Mouse (Mus musculus) heart, embryonic 14.5 days (tissue): ENCODE measurements around the gene Cdk9. TPM values are rescaled to one million over a fixed set of nuclear protein-coding genes. Genes with fewer than 3 reads are reported as not detected.

Source experiments
- ATAC-seq: fragments of 200-750 bp; cut with Nextera tagmentation; 2 replicates; pipeline ENCODE4 v1.8.0; 2017; ENCODE audit warnings: low read depth, moderate TSS enrichment; ENCODE audit not compliant: insufficient number of reproducible peaks, insufficient read depth, low FRiP score
- H3K27ac ChIP-seq, 2 experiments: fragments of 200-500 bp in 1 of 2; fragments of 300-500 bp in 1 of 2; sonication (generic) in 1 of 2; replicated peaks in 1 of 2; 2 replicates each; pipeline ENCODE4 v1.5.1; 2012 to 2014; ENCODE audit warnings: low read depth in 2 of 2, low read length in 2 of 2, control low read depth in 1 of 2, mild to moderate bottlenecking in 1 of 2, mixed read lengths in 1 of 2; ENCODE audit not compliant: control insufficient read depth in 1 of 2, insufficient read depth in 1 of 2
- H3K27me3 ChIP-seq: fragments of 300-500 bp; sonication (generic); 2 replicates; pipeline ENCODE4 v1.6.1; 2014; ENCODE audit warnings: mild to moderate bottlenecking, low read length, control low read depth; ENCODE audit not compliant: control insufficient read depth, insufficient read depth
- H3K36me3 ChIP-seq: fragments of 300-500 bp; sonication (generic); 2 replicates; pipeline ENCODE4 v1.6.1; 2014; ENCODE audit warnings: mild to moderate bottlenecking, control low read depth, low read length, mixed read lengths; ENCODE audit not compliant: control insufficient read depth, insufficient read depth
- H3K4me1 ChIP-seq, 2 experiments: fragments of 200-500 bp in 1 of 2; fragments of 300-500 bp in 1 of 2; sonication (generic) in 1 of 2; 2 replicates each; pipeline ENCODE4 v1.6.1; 2012 to 2014; ENCODE audit warnings: low read length in 2 of 2, control low read depth in 1 of 2, mixed read lengths in 1 of 2; ENCODE audit not compliant: control insufficient read depth in 2 of 2, insufficient read depth in 2 of 2
- H3K4me2 ChIP-seq: fragments of 300-500 bp; sonication (generic); 2 replicates; pipeline ENCODE4 v1.6.1; 2014; ENCODE audit warnings: mild to moderate bottlenecking, low read length
- H3K4me3 ChIP-seq, 2 experiments: fragments of 200-500 bp in 1 of 2; fragments of 300-500 bp in 1 of 2; sonication (generic) in 1 of 2; 2 replicates each; pipeline ENCODE4 v1.5.1; 2012 to 2014; ENCODE audit warnings: low read length in 2 of 2, mild to moderate bottlenecking in 2 of 2, control low read depth in 1 of 2, low read depth in 1 of 2, moderate library complexity in 1 of 2; ENCODE audit not compliant: control insufficient read depth in 1 of 2, insufficient read depth in 1 of 2
- H3K9ac ChIP-seq: fragments of 300-500 bp; sonication (generic); 2 replicates; pipeline ENCODE4 v1.6.1; 2014; ENCODE audit warnings: mild to moderate bottlenecking, low read length
- H3K9me3 ChIP-seq: fragments of 300-500 bp; sonication (generic); 2 replicates; pipeline ENCODE4 v1.6.1; 2016; ENCODE audit warnings: low read length, control low read depth; ENCODE audit not compliant: control insufficient read depth
- WGBS: fragments of 180-500 bp; shearing (Covaris S2); extraction: QIAGEN DNeasy Blood & Tissue Kit; methylation state at CpG from one replicate; pipeline ENCODE4 v1.1.7; 2014; 5-methylcytosine and 5-hydroxymethylcytosine counted together
- polyA plus RNA-seq: library from polyadenylated mRNA; unstranded; fragments of >200 nt; fragmentation: Nextera tagmentation; extraction: Ambion mirVana; gene quantifications from 2 replicates; pipeline ENCODE4 v1.2.1, GENCODE M21; 2014

Gene Cdk9
- polyA plus RNA-seq, 1 experiment from 2014 or later = 45.3 TPM

DNA sequence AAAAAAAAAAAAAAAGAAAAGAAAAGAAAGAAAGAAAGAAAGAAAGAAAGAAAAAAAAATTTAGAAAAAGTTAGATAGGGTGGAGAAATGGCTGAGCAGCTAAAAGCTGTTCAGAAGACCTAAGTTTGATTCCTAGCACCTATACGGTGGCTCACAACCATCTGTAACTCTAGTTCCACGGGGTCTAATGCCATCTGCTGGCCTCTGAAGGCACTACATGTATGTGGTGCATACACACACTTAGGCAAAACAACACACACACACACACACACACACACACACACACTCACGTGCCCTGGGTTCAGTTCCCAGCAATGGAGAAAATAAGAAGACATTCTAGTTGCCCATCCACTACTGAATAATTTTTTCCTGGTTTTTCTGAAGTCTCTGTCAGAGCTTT lies 36.1 kb downstream of the Cdk9 start:
- 87% methylated on average over 3 of the region's 3 CpGs for WGBS
- Histone ChIP-seq H3K4me2 (no peak overlapping the region), H3K9ac (no peak overlapping the region), H3K27ac (no peak overlapping the region), H3K9me3 (peaks cover 3% of the 10 kb centered on the region; the same call in 1 of the 2 replicates), H3K4me1 (peaks cover 19 to 29% of the 10 kb centered on the region in 2 experiments), H3K27me3 (no peaks in the 10 kb centered on the region), H3K4me3 (no peak overlapping the region), H3K36me3 (peaks cover 96% of the 10 kb centered on the region)
- ATAC-seq = no peak

DNA sequence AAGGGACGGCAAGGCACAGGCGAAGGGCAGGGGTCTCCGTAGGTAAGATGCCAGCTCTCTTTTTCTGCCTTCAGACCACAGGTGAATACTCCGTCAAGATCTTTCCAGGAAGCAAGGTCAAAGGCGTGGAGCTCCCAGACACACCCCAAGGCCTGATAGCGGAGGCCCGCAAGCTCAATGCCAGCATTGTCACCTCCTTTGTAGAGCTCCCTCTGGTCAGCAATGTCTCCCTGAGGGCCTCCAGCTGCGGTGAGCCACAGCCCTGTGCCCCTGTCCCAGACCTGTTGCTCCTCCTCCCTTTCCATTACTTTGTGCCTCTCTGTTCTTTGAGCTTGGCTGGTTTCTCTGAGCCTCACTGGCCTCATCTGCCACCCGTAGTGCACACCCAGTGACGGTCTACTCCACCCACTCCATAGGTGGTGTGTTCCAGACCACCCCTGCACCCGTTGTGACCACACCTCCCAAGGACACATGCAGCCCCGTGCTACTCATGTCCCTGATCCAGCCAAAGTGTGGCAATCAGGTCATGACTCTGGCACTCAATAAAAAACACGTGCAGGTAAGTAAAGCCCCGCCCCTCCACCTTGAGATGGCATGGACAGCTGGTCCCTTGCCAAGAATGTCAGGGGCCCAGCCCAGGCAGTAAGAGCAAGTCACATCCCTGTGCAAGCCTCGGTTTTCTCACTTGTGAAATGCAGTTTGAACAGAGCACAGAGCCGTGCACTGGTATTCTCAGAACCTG lies 39.5 kb downstream of the Cdk9 start:
- H3K36me3 ChIP-seq = peaks cover 92% of the 10 kb centered on the region
- no peak overlapping the region for H3K9ac ChIP-seq
- H3K4me2 ChIP-seq = no peak overlapping the region
- H3K4me3 ChIP-seq = no peak overlapping the region
- no peaks in the 10 kb centered on the region for H3K27me3 ChIP-seq
- no peak overlapping the region for H3K27ac ChIP-seq
- WGBS = 70% methylated on average over 16 of the region's 16 CpGs
- ATAC-seq = no peak
- peaks cover 3% of the 10 kb centered on the region; the same call in 1 of the 2 replicates for H3K9me3 ChIP-seq
- peaks cover 12% of the 10 kb centered on the region in 2 experiments for H3K4me1 ChIP-seq

DNA sequence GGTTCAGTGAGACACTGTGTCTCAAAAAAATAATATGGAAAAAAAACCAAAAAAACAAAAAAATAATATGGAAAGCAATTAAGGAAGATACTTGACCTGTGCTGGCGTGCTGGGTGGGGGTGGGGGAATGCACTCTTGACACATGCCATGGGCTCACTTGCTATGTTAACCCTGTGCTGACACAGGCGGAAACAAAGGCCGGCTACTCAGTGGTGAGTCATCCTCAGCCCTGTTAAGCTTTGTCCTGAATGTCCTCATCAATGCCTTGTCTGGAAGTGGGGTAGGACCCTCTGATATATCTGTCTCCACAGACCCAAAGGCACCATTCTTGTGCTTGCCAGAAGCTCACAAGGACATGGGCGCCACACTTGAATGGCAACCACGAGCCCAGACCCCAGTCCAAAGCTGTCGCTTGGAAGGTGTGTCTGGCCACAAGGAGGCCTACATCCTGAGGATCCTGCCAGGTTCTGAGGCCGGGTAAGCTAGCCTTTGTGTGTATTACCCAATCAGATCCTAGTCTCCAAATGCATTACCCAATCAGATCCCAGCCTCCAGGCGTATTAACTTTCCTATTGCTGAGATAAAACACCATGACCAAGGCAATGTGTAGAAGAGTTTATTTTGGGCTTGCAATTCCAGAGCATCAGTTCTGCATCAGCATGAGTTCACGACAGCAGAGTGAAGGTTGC lies 40.8 kb downstream of the Cdk9 start:
- H3K27ac ChIP-seq = peak overlapping the region in 1 of 2 experiments; percentile 4; a peak in 1 of 4 replicates

DNA sequence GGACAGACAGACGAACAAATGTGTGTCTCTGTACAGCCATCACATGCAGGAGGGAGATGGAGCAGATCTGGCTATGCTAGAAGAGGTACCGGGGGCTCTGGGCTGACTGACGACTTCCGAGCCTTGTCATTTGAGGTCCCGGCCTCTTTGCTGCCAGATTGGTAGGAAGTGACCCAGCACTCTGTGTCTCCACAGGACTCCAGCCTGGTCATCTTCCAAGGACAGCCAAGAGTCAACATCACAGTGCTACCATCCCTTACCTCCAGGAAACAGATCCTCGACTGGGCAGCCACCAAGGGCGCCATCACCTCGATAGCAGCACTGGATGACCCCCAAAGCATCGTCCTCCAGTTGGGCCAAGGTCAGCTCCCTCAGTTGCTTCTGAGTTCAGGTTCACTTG lies 41.7 kb downstream of the Cdk9 start:
- no peaks in the 10 kb centered on the region for H3K9me3 ChIP-seq
- no peak overlapping the region for H3K4me3 ChIP-seq
- H3K27me3 ChIP-seq = no peaks in the 10 kb centered on the region
- peaks cover 19 to 23% of the 10 kb centered on the region in 2 experiments for H3K4me1 ChIP-seq
- H3K36me3 ChIP-seq = peaks cover 73% of the 10 kb centered on the region
- H3K27ac ChIP-seq = no peak overlapping the region
- H3K9ac ChIP-seq = no peak overlapping the region
- 84% methylated on average over 9 of the region's 9 CpGs for WGBS
- ATAC-seq = no peak
- H3K4me2 ChIP-seq = no peak overlapping the region

More for the DNA sequence above, 40.8 kb downstream of the Cdk9 start:
- no peak overlapping the region for H3K4me3 ChIP-seq
- ATAC-seq = no peak
- H3K9me3 ChIP-seq = peaks cover 3% of the 10 kb centered on the region; the same call in 1 of the 2 replicates
- H3K4me2 ChIP-seq = no peak overlapping the region
- H3K4me1 ChIP-seq = peaks cover 19 to 21% of the 10 kb centered on the region in 2 experiments
- H3K27me3 ChIP-seq = no peaks in the 10 kb centered on the region
- no peak overlapping the region for H3K9ac ChIP-seq
- H3K36me3 ChIP-seq = peaks cover 79% of the 10 kb centered on the region
- WGBS = 54% methylated on average over 9 of the region's 9 CpGs

DNA sequence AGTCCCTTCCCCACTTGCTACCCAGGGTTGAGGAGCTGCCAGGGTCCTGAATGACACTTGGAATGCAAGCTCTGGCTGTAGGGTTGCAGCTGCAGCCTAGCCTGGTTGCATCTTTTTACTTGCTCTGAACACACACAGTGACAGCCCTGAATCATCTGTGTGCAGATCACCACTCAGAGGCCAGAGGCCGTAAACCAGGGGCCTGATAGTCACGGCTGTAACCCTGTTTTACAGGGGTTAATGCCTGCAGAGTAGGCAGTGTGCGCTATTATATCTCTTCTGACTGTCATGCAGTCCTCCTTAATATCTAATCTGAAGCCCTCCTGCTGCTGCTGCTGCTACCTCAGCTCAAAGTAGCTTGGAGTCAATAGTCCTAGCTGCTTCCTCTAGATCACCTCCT lies 43.0 kb downstream of the Cdk9 start:
- WGBS = 71% methylated on average over 3 of the region's 3 CpGs
- no peak overlapping the region for H3K9ac ChIP-seq
- no peak overlapping the region for H3K27ac ChIP-seq
- no peak for ATAC-seq
- no peak overlapping the region for H3K4me2 ChIP-seq
- no peak overlapping the region for H3K4me3 ChIP-seq
- H3K4me1 ChIP-seq = peaks cover 31 to 35% of the 10 kb centered on the region in 2 experiments
- H3K27me3 ChIP-seq = no peaks in the 10 kb centered on the region
- H3K9me3 ChIP-seq = no peaks in the 10 kb centered on the region
- H3K36me3 ChIP-seq = peaks cover 60% of the 10 kb centered on the region

DNA sequence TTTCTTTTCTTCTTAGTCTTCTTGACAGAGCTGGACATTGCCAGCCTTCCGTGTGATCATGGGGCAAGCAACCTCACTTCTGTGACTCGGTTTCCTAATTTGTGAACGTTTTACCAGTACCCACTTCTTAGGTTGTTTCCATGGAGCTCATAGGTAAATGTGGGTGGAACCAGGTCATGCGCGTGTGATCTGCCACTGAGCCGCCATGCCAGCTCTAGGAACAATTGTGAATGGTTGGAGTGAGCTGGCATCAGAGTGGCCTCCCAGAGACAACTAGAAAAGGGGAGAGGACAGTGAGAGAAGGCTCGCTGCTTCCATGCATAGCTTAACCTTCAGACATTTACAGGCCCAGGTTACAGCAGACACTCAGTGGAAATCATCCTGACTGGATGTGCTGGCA lies 44.7 kb downstream of the Cdk9 start:
- Histone ChIP-seq H3K4me1 (peaks cover 26 to 34% of the 10 kb centered on the region in 2 experiments), H3K9ac (peak overlapping the region; percentile 39), H3K27ac (peak overlapping the region; percentile 85 to 89), H3K4me2 (no peak overlapping the region), H3K9me3 (no peaks in the 10 kb centered on the region), H3K36me3 (peaks cover 49% of the 10 kb centered on the region), H3K27me3 (no peaks in the 10 kb centered on the region), H3K4me3 (no peak overlapping the region)
- WGBS = 75% methylated on average over 7 of the region's 7 CpGs
- ATAC-seq = no peak

DNA sequence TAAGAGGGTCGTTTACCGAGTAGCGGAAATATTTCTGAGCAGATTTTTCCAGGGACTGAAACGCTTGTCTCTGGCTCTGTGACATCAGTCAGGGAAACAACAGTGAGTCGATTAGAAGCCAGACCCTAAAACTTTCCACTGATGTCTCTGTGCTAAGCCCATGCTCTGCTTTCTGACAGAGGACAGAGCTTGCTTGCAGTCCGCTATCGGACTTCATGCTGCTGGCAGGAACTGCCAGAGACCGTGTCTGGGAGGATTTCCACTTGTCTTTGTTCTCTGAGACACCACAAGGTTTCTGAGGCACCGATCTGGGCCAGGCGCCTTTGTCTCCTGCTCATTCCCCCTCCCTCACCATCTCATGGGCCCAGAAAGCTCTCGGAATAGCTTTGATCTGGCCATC lies 45.1 kb downstream of the Cdk9 start:
- Histone ChIP-seq H3K27me3 (no peaks in the 10 kb centered on the region), H3K27ac (peak overlapping the region; percentile 85 to 89), H3K9ac (peak overlapping the region; percentile 39), H3K4me2 (no peak overlapping the region), H3K4me1 (peaks cover 24 to 34% of the 10 kb centered on the region in 2 experiments), H3K9me3 (no peaks in the 10 kb centered on the region), H3K4me3 (no peak overlapping the region), H3K36me3 (peaks cover 45% of the 10 kb centered on the region)
- 11% methylated on average over 11 of the region's 11 CpGs for WGBS
- peak; percentile 69 for ATAC-seq
